Mouse (Mus musculus) fibroblast of lung, adult 2 months (primary cell): ENCODE data around the gene Galntl6.

ENCODE experiments used
- DNase-seq: peaks from one replicate; pipeline ENCODE4 v3.0.0-alpha.2; 2011; ENCODE audit warnings: low read depth

Galntl6 gene

GRCm38 (mm10) chr8:58912196-58912839 is at the start of gene Galntl6:
Galntl6 (minus strand) TSS chr8:58912640.
- DNase-seq, result no peak

GRCm38 (mm10) chr8:58957195-58957739 is 44.8 kb upstream of the Galntl6 start:
- DNase-seq, result no peak

- no peak for DNase-seq
Measured at GRCm38 (mm10) chr8:58943773-58944172, 31.3 kb upstream of the Galntl6 start.

GRCm38 (mm10) chr8:58931066-58931465 is 18.6 kb upstream of the Galntl6 start:
- no peak for DNase-seq

- no peak for DNase-seq
Measured at GRCm38 (mm10) chr8:58915142-58915541, 2.7 kb upstream of the Galntl6 start.

GRCm38 (mm10) chr8:58913640-58913968 is 1.2 kb upstream of the Galntl6 start:
- no peak for DNase-seq

GRCm38 (mm10) chr8:58912840-58913639 is 600 bp upstream of the Galntl6 start:
- no peak for DNase-seq

GRCm38 (mm10) chr8:58911677-58912076 is 763 bp downstream of the Galntl6 start, which contains the start of gene BC030500:
BC030500 (plus strand) TSS chr8:58911755.
- no peak for DNase-seq

- no peak for DNase-seq
Measured at GRCm38 (mm10) chr8:58904465-58904864, 8.0 kb downstream of the Galntl6 start.

- DNase-seq, result no peak
Measured at GRCm38 (mm10) chr8:58895960-58896359, 16.5 kb downstream of the Galntl6 start.

- no peak for DNase-seq
Measured at GRCm38 (mm10) chr8:58890591-58890990, 21.8 kb downstream of the Galntl6 start.

- DNase-seq, result no peak
Measured at GRCm38 (mm10) chr8:58886405-58886804, 26.0 kb downstream of the Galntl6 start.

GRCm38 (mm10) chr8:58824347-58824746 is 88.1 kb downstream of the Galntl6 start:
- no peak for DNase-seq

- DNase-seq, result no peak
Measured at GRCm38 (mm10) chr8:58805190-58805589, 107.2 kb downstream of the Galntl6 start.

GRCm38 (mm10) chr8:58801847-58802246 is 110.6 kb downstream of the Galntl6 start:
- no peak for DNase-seq

- DNase-seq, result no peak
Measured at GRCm38 (mm10) chr8:58753769-58754168, 158.7 kb downstream of the Galntl6 start.

GRCm38 (mm10) chr8:58737963-58738362 is 174.5 kb downstream of the Galntl6 start:
- DNase-seq, result no peak

GRCm38 (mm10) chr8:58691761-58692160 is 220.7 kb downstream of the Galntl6 start:
- no peak for DNase-seq

GRCm38 (mm10) chr8:58677847-58678450 is 234.5 kb downstream of the Galntl6 start:
- DNase-seq, result no peak

GRCm38 (mm10) chr8:58669075-58669474 is 243.4 kb downstream of the Galntl6 start:
- no peak for DNase-seq

GRCm38 (mm10) chr8:58660019-58660418 is 252.4 kb downstream of the Galntl6 start:
- DNase-seq, result no peak

- no peak for DNase-seq
Measured at GRCm38 (mm10) chr8:58655631-58656030, 256.8 kb downstream of the Galntl6 start.

GRCm38 (mm10) chr8:58606451-58606850 is 306.0 kb downstream of the Galntl6 start:
- DNase-seq, result no peak
